Mouse (Mus musculus) hindbrain, embryonic 16.5 days (tissue): ENCODE measurements around the gene Rab31. TPM values are rescaled to one million over a fixed set of nuclear protein-coding genes. Genes with fewer than 3 reads are reported as not detected.

Experiments used
- ATAC-seq: fragments of 200-750 bp; cut with Nextera tagmentation; 2 replicates; pipeline ENCODE4 v1.8.0; 2017; ENCODE audit warnings: moderate TSS enrichment, moderate library complexity
- H3K27ac ChIP-seq: fragments of 300-500 bp; sonication (generic); 2 replicates; pipeline ENCODE4 v1.5.1; 2014; ENCODE audit warnings: low read depth, mild to moderate bottlenecking, control low read depth, low read length, moderate library complexity
- H3K27me3 ChIP-seq: fragments of 300-500 bp; sonication (generic); replicated peaks from 2 replicates; pipeline ENCODE4 v1.6.1; 2014; ENCODE audit warnings: low read length; ENCODE audit not compliant: control insufficient read depth, insufficient read depth
- H3K36me3 ChIP-seq: fragments of 300-500 bp; sonication (generic); 2 replicates; pipeline ENCODE4 v1.6.1; 2014; ENCODE audit warnings: mild to moderate bottlenecking, low read length, moderate library complexity, mixed read lengths; ENCODE audit not compliant: control insufficient read depth, insufficient read depth
- H3K4me1 ChIP-seq: fragments of 300-500 bp; sonication (generic); 2 replicates; pipeline ENCODE4 v1.6.1; 2014; ENCODE audit warnings: low read depth, low read length; ENCODE audit not compliant: control insufficient read depth, insufficient read depth
- H3K4me2 ChIP-seq: fragments of 300-500 bp; sonication (generic); 2 replicates; pipeline ENCODE4 v1.6.1; 2014; ENCODE audit warnings: mild to moderate bottlenecking, low read length, control low read depth, moderate library complexity
- H3K4me3 ChIP-seq: fragments of 300-500 bp; sonication (generic); 2 replicates; pipeline ENCODE4 v1.5.1; 2014; ENCODE audit warnings: mild to moderate bottlenecking, low read length, control low read depth, moderate library complexity
- H3K9ac ChIP-seq: fragments of 300-500 bp; sonication (generic); 2 replicates; pipeline ENCODE4 v1.6.1; 2014; ENCODE audit warnings: low read depth, mild to moderate bottlenecking, control low read depth, low read length, moderate library complexity
- H3K9me3 ChIP-seq: fragments of 300-500 bp; sonication (generic); 2 replicates; pipeline ENCODE4 v1.6.1; 2014; ENCODE audit warnings: mild to moderate bottlenecking, low read length, moderate library complexity; ENCODE audit not compliant: control insufficient read depth
- WGBS: fragments of 180-500 bp; shearing (Covaris S2); extraction: QIAGEN DNeasy Blood & Tissue Kit; methylation state at CpG from one replicate; pipeline ENCODE4 v1.1.7; 2014; 5-methylcytosine and 5-hydroxymethylcytosine counted together
- polyA plus RNA-seq: library from polyadenylated mRNA; unstranded; fragments of >200 nt; fragmentation: Nextera tagmentation; extraction: Ambion mirVana; gene quantifications from 2 replicates; pipeline ENCODE4 v1.2.1, GENCODE M21; 2015

Gene Rab31
- polyA plus RNA-seq, 1 experiment from 2014 or later, result 70.0 TPM

- Histone ChIP-seq H3K9me3 (no peaks in the 10 kb centered on the region), H3K4me3 (no peak overlapping the region), H3K36me3 (peaks cover 8% of the 10 kb centered on the region; the same call in 1 of the 2 replicates), H3K27me3 (no peaks in the 10 kb centered on the region), H3K9ac (no peak overlapping the region), H3K4me1 (no peaks in the 10 kb centered on the region), H3K4me2 (no peak overlapping the region), H3K27ac (no peak overlapping the region)
- no peak for ATAC-seq
Measured at GRCm38 (mm10) chr17:65721330-65721729, 51.2 kb downstream of the Rab31 start.

- ATAC-seq, result no peak
- no peaks in the 10 kb centered on the region for H3K27me3 ChIP-seq
Measured at GRCm38 (mm10) chr17:65719826-65720225, 52.7 kb downstream of the Rab31 start.

GRCm38 (mm10) chr17:65718578-65718977 lies 54.0 kb downstream of the Rab31 start:
- 100% methylated on average over 2 of the region's 2 CpGs for WGBS
- Histone ChIP-seq H3K4me2 (no peak overlapping the region), H3K27ac (no peak overlapping the region), H3K9ac (no peak overlapping the region), H3K9me3 (no peaks in the 10 kb centered on the region), H3K36me3 (peaks cover 8% of the 10 kb centered on the region; the same call in 1 of the 2 replicates), H3K4me3 (no peak overlapping the region), H3K27me3 (no peaks in the 10 kb centered on the region), H3K4me1 (peaks cover 2% of the 10 kb centered on the region; the same call in 1 of the 2 replicates)
- no peak for ATAC-seq

More at GRCm38 (mm10) chr17:65719826-65720225, 52.7 kb downstream of the Rab31 start:
- H3K9me3 ChIP-seq, result no peaks in the 10 kb centered on the region
- WGBS, result 97% methylated on average over 5 of the region's 5 CpGs
- H3K36me3 ChIP-seq, result peaks cover 8% of the 10 kb centered on the region; the same call in 1 of the 2 replicates
- H3K4me3 ChIP-seq, result no peak overlapping the region
- no peak overlapping the region for H3K4me2 ChIP-seq
- H3K4me1 ChIP-seq, result no peaks in the 10 kb centered on the region
- no peak overlapping the region for H3K9ac ChIP-seq
- no peak overlapping the region for H3K27ac ChIP-seq

- H3K4me2 ChIP-seq, result no peak overlapping the region
- H3K4me3 ChIP-seq, result no peak overlapping the region
- H3K27ac ChIP-seq, result no peak overlapping the region
- WGBS, result 79% methylated on average over 4 of the region's 4 CpGs
- ATAC-seq, result no peak
- H3K9me3 ChIP-seq, result no peaks in the 10 kb centered on the region
- H3K9ac ChIP-seq, result no peak overlapping the region
- H3K27me3 ChIP-seq, result no peaks in the 10 kb centered on the region
- peaks cover 8% of the 10 kb centered on the region; the same call in 1 of the 2 replicates for H3K36me3 ChIP-seq
- H3K4me1 ChIP-seq, result peaks cover 2% of the 10 kb centered on the region; the same call in 1 of the 2 replicates
Measured at GRCm38 (mm10) chr17:65717658-65718199, 54.8 kb downstream of the Rab31 start.

GRCm38 (mm10) chr17:65714060-65714459 lies 58.5 kb downstream of the Rab31 start:
- Histone ChIP-seq H3K4me1 (peaks cover 2% of the 10 kb centered on the region; the same call in 1 of the 2 replicates), H3K4me2 (no peak overlapping the region), H3K27me3 (no peaks in the 10 kb centered on the region), H3K27ac (peak overlapping the region; percentile 23; the same call in 1 of the 2 replicates), H3K9me3 (peaks cover 10% of the 10 kb centered on the region), H3K4me3 (no peak overlapping the region), H3K9ac (no peak overlapping the region), H3K36me3 (peaks cover 11% of the 10 kb centered on the region)
- ATAC-seq, result peak; percentile 59; the same call in 1 of the 2 replicates
- WGBS, result 54% methylated on average over 8 of the region's 8 CpGs

GRCm38 (mm10) chr17:65712861-65713535 lies 59.6 kb downstream of the Rab31 start:
- Histone ChIP-seq H3K9ac (no peak overlapping the region), H3K4me1 (peaks cover 2% of the 10 kb centered on the region; the same call in 1 of the 2 replicates), H3K9me3 (peaks cover 10% of the 10 kb centered on the region), H3K27ac (no peak overlapping the region), H3K4me2 (no peak overlapping the region), H3K4me3 (no peak overlapping the region), H3K36me3 (peaks cover 11% of the 10 kb centered on the region), H3K27me3 (no peaks in the 10 kb centered on the region)
- WGBS, result 81% methylated on average over 13 of the region's 13 CpGs
- no peak for ATAC-seq

- no peak overlapping the region for H3K4me2 ChIP-seq
- H3K36me3 ChIP-seq, result peaks cover 7% of the 10 kb centered on the region
- peaks cover 2% of the 10 kb centered on the region; the same call in 1 of the 2 replicates for H3K4me1 ChIP-seq
- H3K27me3 ChIP-seq, result no peaks in the 10 kb centered on the region
- H3K9me3 ChIP-seq, result peaks cover 10% of the 10 kb centered on the region
- no peak for ATAC-seq
- no peak overlapping the region for H3K4me3 ChIP-seq
- WGBS, result over 99% methylated on average over 5 of the region's 5 CpGs
- H3K27ac ChIP-seq, result no peak overlapping the region
- H3K9ac ChIP-seq, result no peak overlapping the region
Measured at GRCm38 (mm10) chr17:65711779-65712178, 60.8 kb downstream of the Rab31 start.

- peaks cover 2% of the 10 kb centered on the region; the same call in 1 of the 2 replicates for H3K4me1 ChIP-seq
- no peak for ATAC-seq
- 92% methylated on average over 11 of the region's 11 CpGs for WGBS
Measured at GRCm38 (mm10) chr17:65710576-65710975, 62.0 kb downstream of the Rab31 start.

GRCm38 (mm10) chr17:65706220-65706619 lies 66.3 kb downstream of the Rab31 start:
- ATAC-seq, result no peak
- WGBS, result 81% methylated on average over 5 of the region's 5 CpGs
- no peak overlapping the region for H3K9ac ChIP-seq
- H3K36me3 ChIP-seq, result peaks cover under 1% of the 10 kb centered on the region
- H3K4me1 ChIP-seq, result peaks cover 14% of the 10 kb centered on the region
- H3K4me2 ChIP-seq, result no peak overlapping the region
- no peaks in the 10 kb centered on the region for H3K27me3 ChIP-seq
- peaks cover under 1% of the 10 kb centered on the region for H3K9me3 ChIP-seq
- H3K4me3 ChIP-seq, result no peak overlapping the region
- no peak overlapping the region for H3K27ac ChIP-seq

More at GRCm38 (mm10) chr17:65710576-65710975, 62.0 kb downstream of the Rab31 start:
- no peak overlapping the region for H3K4me3 ChIP-seq
- H3K27ac ChIP-seq, result no peak overlapping the region
- H3K9me3 ChIP-seq, result peaks cover 10% of the 10 kb centered on the region
- H3K4me2 ChIP-seq, result no peak overlapping the region
- peaks cover 7% of the 10 kb centered on the region for H3K36me3 ChIP-seq
- H3K27me3 ChIP-seq, result no peaks in the 10 kb centered on the region
- H3K9ac ChIP-seq, result no peak overlapping the region
